Mouse (Mus musculus): ENCODE data around the gene Mindy2.

GRCm38 (mm10) chr9:70658266-70658665 is 1.3 kb upstream of the Mindy2 start:
- no peak for TF ChIP-seq CTCF (IDR thresholded peaks at IDR 0.05)
- no peak for TF ChIP-seq POLR2A (IDR thresholded peaks at IDR 0.05; ENCODE audit: insufficient read depth, low read depth, low read length)
- no peak for TF ChIP-seq EP300 (IDR thresholded peaks at IDR 0.05; ENCODE audit: insufficient read depth, low read depth, low read length)
